Mouse (Mus musculus) liver, postnatal 0 days (tissue): ENCODE results near the gene Pnmt. TPM values are rescaled to one million over a fixed set of nuclear protein-coding genes. Genes with fewer than 3 reads are reported as not detected.

Experiments used
- ATAC-seq: fragments of 200-750 bp; cut with Nextera tagmentation; 2 replicates; pipeline ENCODE4 v1.8.0; 2017; ENCODE audit warnings: mild to moderate bottlenecking, moderate library complexity
- DNase-seq: peaks from one replicate; pipeline ENCODE4 v3.0.0-alpha.2; 2016
- H3K27ac ChIP-seq: fragments of 300-500 bp; sonication (generic); 2 replicates; pipeline ENCODE4 v1.5.1; 2014; ENCODE audit warnings: antibody characterized with exemption, moderate library complexity, mild to moderate bottlenecking, low read depth
- H3K27me3 ChIP-seq: fragments of 300-500 bp; sonication (generic); 2 replicates; pipeline ENCODE4 v1.6.1; 2014; ENCODE audit warnings: low read length, control low read depth, mixed read lengths; ENCODE audit not compliant: insufficient read depth
- H3K36me3 ChIP-seq: fragments of 300-500 bp; sonication (generic); replicated peaks from 2 replicates; pipeline ENCODE4 v1.6.1; 2014; ENCODE audit warnings: mild to moderate bottlenecking, control low read depth, low read length, moderate library complexity, mixed read lengths; ENCODE audit not compliant: insufficient read depth
- H3K4me1 ChIP-seq: fragments of 300-500 bp; sonication (generic); 2 replicates; pipeline ENCODE4 v1.6.1; 2014; ENCODE audit warnings: antibody characterized with exemption, mild to moderate bottlenecking, control low read depth; ENCODE audit not compliant: insufficient read depth
- H3K4me2 ChIP-seq: fragments of 300-500 bp; sonication (generic); 2 replicates; pipeline ENCODE4 v1.6.1; 2014; ENCODE audit warnings: low read depth, mild to moderate bottlenecking, low read length, moderate library complexity, mixed read lengths
- H3K4me3 ChIP-seq: fragments of 300-500 bp; sonication (generic); 2 replicates; pipeline ENCODE4 v1.5.1; 2014; ENCODE audit warnings: low read depth, low read length
- H3K9ac ChIP-seq: fragments of 300-500 bp; sonication (generic); replicated peaks from 2 replicates; pipeline ENCODE4 v1.6.1; 2014; ENCODE audit warnings: mild to moderate bottlenecking, moderate library complexity
- H3K9me3 ChIP-seq: fragments of 300-500 bp; sonication (generic); 2 replicates; pipeline ENCODE4 v1.6.1; 2016; ENCODE audit warnings: mild to moderate bottlenecking, control low read depth, low read length, mixed read lengths
- CTCF ChIP-seq: sonication (generic); IDR thresholded peaks from 2 replicates; pipeline ENCODE4 v1.5.1; 2016; ENCODE audit warnings: antibody characterized with exemption, low read depth
- EP300 ChIP-seq: IDR thresholded peaks from 2 replicates; pipeline ENCODE4 v1.6.1; 2016; ENCODE audit warnings: antibody characterized with exemption, low read depth, mild to moderate bottlenecking
- WGBS: fragments of 180-500 bp; shearing (Covaris S2); extraction: QIAGEN DNeasy Blood & Tissue Kit; methylation state at CpG from one replicate; pipeline ENCODE4 v1.1.7; 2014; ENCODE audit not compliant: insufficient replicate concordance; 5-methylcytosine and 5-hydroxymethylcytosine counted together
- polyA plus RNA-seq: library from polyadenylated mRNA; unstranded; fragments of >200 nt; fragmentation: Nextera tagmentation; extraction: Ambion mirVana; gene quantifications from 2 replicates; pipeline ENCODE4 v1.2.1, GENCODE M21; 2015

Pnmt gene
- polyA plus RNA-seq, 1 experiment from 2014 or later: not detected

DNA sequence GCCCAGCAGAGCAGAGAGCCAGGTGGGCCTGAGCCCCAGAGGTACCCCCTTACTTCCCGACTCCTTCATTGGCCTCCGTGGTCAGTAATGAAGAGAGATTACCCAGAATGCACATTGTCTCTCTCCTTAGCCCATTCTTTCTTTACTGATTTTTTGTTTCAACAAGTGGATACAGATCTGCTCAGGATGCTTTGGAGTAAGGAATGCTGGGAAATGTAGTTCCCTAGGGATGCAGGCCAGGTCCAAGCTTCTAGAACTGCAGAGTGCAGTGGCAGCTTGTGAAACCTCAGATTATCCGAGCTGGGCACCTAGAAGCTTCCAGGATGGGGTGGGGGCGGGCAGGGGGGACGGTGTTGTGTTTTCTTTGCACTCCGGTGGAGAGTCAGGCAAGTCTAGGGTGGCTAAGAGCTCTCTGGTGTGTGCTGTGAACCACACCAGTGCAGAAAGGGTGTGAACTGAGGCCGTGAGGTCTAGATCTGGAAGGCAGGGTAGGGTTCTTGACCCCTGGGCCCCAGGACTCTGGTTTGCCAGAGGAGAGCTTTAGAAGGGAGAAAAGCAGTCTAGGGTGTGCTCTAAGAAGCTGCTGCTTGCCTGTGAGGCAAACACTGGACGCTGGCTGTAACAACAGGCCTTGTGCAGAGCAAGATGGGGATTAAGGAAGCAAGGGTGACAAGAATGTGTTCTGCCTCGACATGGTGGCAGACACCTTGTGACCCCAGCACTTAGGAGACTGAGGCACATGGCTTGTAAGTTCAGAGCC is 45.7 kb downstream of the Pnmt start:
- no peak for ATAC-seq
- H3K9ac ChIP-seq: no peak overlapping the region

DNA sequence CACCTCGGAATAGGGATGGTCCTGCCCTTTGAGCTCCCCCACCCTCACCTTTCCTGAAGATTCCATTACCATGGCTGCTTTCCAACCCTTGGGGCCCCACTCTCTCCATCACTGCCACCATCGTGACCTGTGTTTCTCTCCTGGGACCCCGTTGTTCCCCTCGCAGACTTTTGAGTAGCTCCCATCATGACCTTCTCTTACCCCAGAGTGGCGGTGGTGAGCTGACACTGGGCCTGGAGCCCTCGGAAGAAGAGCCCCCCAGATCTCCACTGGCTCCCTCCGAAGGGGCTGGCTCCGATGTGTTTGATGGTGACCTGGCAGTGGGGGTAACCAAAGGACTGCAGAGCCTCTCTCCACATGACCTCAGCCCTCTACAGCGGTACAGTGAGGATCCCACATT is 49.5 kb downstream of the Pnmt start:
- Histone ChIP-seq H3K9ac (no peak overlapping the region), H3K4me2 (no peak overlapping the region), H3K27ac (no peak overlapping the region), H3K4me3 (no peak overlapping the region), H3K27me3 (no peaks in the 10 kb centered on the region), H3K4me1 (peaks cover 9% of the 10 kb centered on the region; the same call in 1 of the 2 replicates), H3K36me3 (no peaks in the 10 kb centered on the region), H3K9me3 (no peaks in the 10 kb centered on the region)
- no peak for TF ChIP-seq CTCF
- no peak for TF ChIP-seq EP300
- DNase-seq: no peak
- no peak for ATAC-seq
- 85% methylated on average over 9 of the region's 9 CpGs for WGBS

More for the DNA sequence above, 45.7 kb downstream of the Pnmt start:
- Histone ChIP-seq H3K4me2 (no peak overlapping the region), H3K27ac (no peak overlapping the region), H3K36me3 (no peaks in the 10 kb centered on the region), H3K9me3 (no peaks in the 10 kb centered on the region), H3K27me3 (no peaks in the 10 kb centered on the region), H3K4me3 (no peak overlapping the region), H3K4me1 (no peaks in the 10 kb centered on the region)
- no peak for DNase-seq
- WGBS: 63% methylated on average over 9 of the region's 9 CpGs
- TF ChIP-seq EP300 (no peak), CTCF (no peak)

DNA sequence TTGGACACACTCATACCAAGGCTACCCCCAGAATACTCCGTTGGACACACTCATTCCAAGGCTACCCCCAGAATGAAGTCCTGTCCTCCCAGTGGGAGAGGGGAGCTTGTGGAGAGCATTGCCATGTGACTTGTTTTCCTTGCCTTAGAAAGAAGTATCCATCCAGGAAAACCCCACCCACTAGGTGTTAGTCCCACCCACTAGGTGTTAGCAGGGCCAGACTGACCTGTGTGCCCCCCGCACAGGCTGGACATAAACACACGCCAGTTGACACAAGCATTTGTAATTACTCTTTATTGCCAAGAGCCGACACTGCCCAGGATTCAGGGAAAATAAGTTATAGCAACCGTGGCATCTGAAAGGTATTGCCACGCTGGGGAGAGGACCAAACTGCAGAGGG is 51.2 kb downstream of the Pnmt start:
- 86% methylated on average over 6 of the region's 6 CpGs for WGBS
- no peak overlapping the region for H3K4me3 ChIP-seq
- H3K4me2 ChIP-seq: peak overlapping the region; percentile 86
- H3K4me1 ChIP-seq: peaks cover 9% of the 10 kb centered on the region; the same call in 1 of the 2 replicates
- DNase-seq (no peak), ATAC-seq (no peak)
- H3K9ac ChIP-seq: no peak overlapping the region
- H3K36me3 ChIP-seq: no peaks in the 10 kb centered on the region
- no peak overlapping the region for H3K27ac ChIP-seq
- H3K27me3 ChIP-seq: no peaks in the 10 kb centered on the region
- no peaks in the 10 kb centered on the region for H3K9me3 ChIP-seq
- TF ChIP-seq CTCF (no peak), EP300 (no peak)

Other genes with a start within 250 kb of the Pnmt start
- gene Fbxl20, start 236.0 kb upstream of the Pnmt start, polyA plus RNA-seq: 4.9 and 6.3 TPM in 2 replicates
- gene Med1, start 193.2 kb upstream of the Pnmt start, polyA plus RNA-seq: 15.0 and 16.2 TPM in 2 replicates
- 3.2 and 3.9 TPM in 2 replicates for gene Cdk12, start 183.4 kb upstream of the Pnmt start, polyA plus RNA-seq
- gene Neurod2, start 56.8 kb upstream of the Pnmt start, polyA plus RNA-seq: not detected in 2 replicates
- 5.4 and 6.6 TPM in 2 replicates for gene Ppp1r1b, start 38.0 kb upstream of the Pnmt start, polyA plus RNA-seq
- gene Stard3, start 28.1 kb upstream of the Pnmt start, polyA plus RNA-seq: 14.5 and 15.4 TPM in 2 replicates
- gene Tcap, start 2.6 kb upstream of the Pnmt start, polyA plus RNA-seq: 0.26 and 6.0 TPM in 2 replicates
- gene Pgap3, start 14.0 kb downstream of the Pnmt start, polyA plus RNA-seq: 2.5 and 3.0 TPM in 2 replicates
- 1.0 and 1.2 TPM in 2 replicates for gene Erbb2, start 26.0 kb downstream of the Pnmt start, polyA plus RNA-seq
- gene Mien1, start 52.5 kb downstream of the Pnmt start, polyA plus RNA-seq: 83.8 and 89.4 TPM in 2 replicates
- 31.4 and 37.2 TPM in 2 replicates for gene Grb7, start 59.9 kb downstream of the Pnmt start, polyA plus RNA-seq
- 1.2 and 1.3 TPM in 2 replicates for gene Ikzf3, start 159.6 kb downstream of the Pnmt start, polyA plus RNA-seq
- gene Zpbp2, start 164.6 kb downstream of the Pnmt start, polyA plus RNA-seq: 0.65 and 1.1 TPM in 2 replicates
- 39.3 and 42.0 TPM in 2 replicates for gene Ormdl3, start 200.9 kb downstream of the Pnmt start, polyA plus RNA-seq
- gene Lrrc3c, start 211.8 kb downstream of the Pnmt start, polyA plus RNA-seq: not detected in 2 replicates
- gene Gm12355, start 239.2 kb downstream of the Pnmt start, polyA plus RNA-seq: 0.33 and 0.39 TPM in 2 replicates
- gene Gsdma3, start 239.9 kb downstream of the Pnmt start, polyA plus RNA-seq: not detected in 2 replicates